Mouse (Mus musculus): Measurements from ENCODE around the gene Fbxo11. TPM values are rescaled to one million over a fixed set of nuclear protein-coding genes. Genes with fewer than 3 reads are reported as not detected.
"Not testable (repeated sequence)": the region's sequence is repeated elsewhere in the genome, so short reads cannot be mapped to it uniquely, and the experiment has no call there.

Gene Fbxo11
- total RNA-seq, 1 experiment from 2014 or later: 54.6 TPM

- not testable (repeated sequence) for ATAC-seq (replicated peaks in 1 of 2; ENCODE audit: insufficient read depth in 1 of 2, low FRiP score in 2 of 2, low TSS enrichment in 1 of 2, low read depth in 1 of 2, poor library complexity in 2 of 2, severe bottlenecking in 2 of 2)
Observed at GRCm38 (mm10) chr17:87979696-87980095, 85.4 kb downstream of the Fbxo11 start.

GRCm38 (mm10) chr17:87976927-87977326 lies 88.2 kb downstream of the Fbxo11 start:
- not testable (repeated sequence) for ATAC-seq (replicated peaks in 1 of 2; ENCODE audit: insufficient read depth in 1 of 2, low FRiP score in 2 of 2, low TSS enrichment in 1 of 2, low read depth in 1 of 2, poor library complexity in 2 of 2, severe bottlenecking in 2 of 2)

GRCm38 (mm10) chr17:87976154-87976806 lies 88.8 kb downstream of the Fbxo11 start:
- no peak for ATAC-seq (replicated peaks in 1 of 2; ENCODE audit: insufficient read depth in 1 of 2, low FRiP score in 2 of 2, low TSS enrichment in 1 of 2, low read depth in 1 of 2, poor library complexity in 2 of 2, severe bottlenecking in 2 of 2)

GRCm38 (mm10) chr17:87975229-87975853 lies 89.8 kb downstream of the Fbxo11 start:
- peak; percentile 22 to 40; a peak in 2 of 4 replicates for ATAC-seq (replicated peaks in 1 of 2; ENCODE audit: insufficient read depth in 1 of 2, low FRiP score in 2 of 2, low TSS enrichment in 1 of 2, low read depth in 1 of 2, poor library complexity in 2 of 2, severe bottlenecking in 2 of 2)

GRCm38 (mm10) chr17:87974629-87975228 lies 90.4 kb downstream of the Fbxo11 start, which contains the start of gene Msh6:
Gene Msh6, plus strand, starts transcription at chr17:87975062.
- peak; percentile 94 to 96 for ATAC-seq (replicated peaks in 1 of 2; ENCODE audit: insufficient read depth in 1 of 2, low FRiP score in 2 of 2, low TSS enrichment in 1 of 2, low read depth in 1 of 2, poor library complexity in 2 of 2, severe bottlenecking in 2 of 2)

- no peak for ATAC-seq (replicated peaks in 1 of 2; ENCODE audit: insufficient read depth in 1 of 2, low FRiP score in 2 of 2, low TSS enrichment in 1 of 2, low read depth in 1 of 2, poor library complexity in 2 of 2, severe bottlenecking in 2 of 2)
Observed at GRCm38 (mm10) chr17:87973261-87974167, 91.6 kb downstream of the Fbxo11 start.

GRCm38 (mm10) chr17:87972856-87973255 lies 92.2 kb downstream of the Fbxo11 start:
- no peak for ATAC-seq (replicated peaks in 1 of 2; ENCODE audit: insufficient read depth in 1 of 2, low FRiP score in 2 of 2, low TSS enrichment in 1 of 2, low read depth in 1 of 2, poor library complexity in 2 of 2, severe bottlenecking in 2 of 2)

GRCm38 (mm10) chr17:87971696-87972591 lies 93.1 kb downstream of the Fbxo11 start:
- ATAC-seq (replicated peaks in 1 of 2; ENCODE audit: insufficient read depth in 1 of 2, low FRiP score in 2 of 2, low TSS enrichment in 1 of 2, low read depth in 1 of 2, poor library complexity in 2 of 2, severe bottlenecking in 2 of 2): not testable (repeated sequence)

- peak; percentile 92 to 96 for ATAC-seq (replicated peaks in 1 of 2; ENCODE audit: insufficient read depth in 1 of 2, low FRiP score in 2 of 2, low TSS enrichment in 1 of 2, low read depth in 1 of 2, poor library complexity in 2 of 2, severe bottlenecking in 2 of 2)
Observed at GRCm38 (mm10) chr17:87968483-87968926, 96.6 kb downstream of the Fbxo11 start.

GRCm38 (mm10) chr17:87963081-87964075 lies 101.7 kb downstream of the Fbxo11 start:
- ATAC-seq (replicated peaks in 1 of 2; ENCODE audit: insufficient read depth in 1 of 2, low FRiP score in 2 of 2, low TSS enrichment in 1 of 2, low read depth in 1 of 2, poor library complexity in 2 of 2, severe bottlenecking in 2 of 2): no peak

GRCm38 (mm10) chr17:87959931-87960330 lies 105.2 kb downstream of the Fbxo11 start:
- ATAC-seq (replicated peaks in 1 of 2; ENCODE audit: insufficient read depth in 1 of 2, low FRiP score in 2 of 2, low TSS enrichment in 1 of 2, low read depth in 1 of 2, poor library complexity in 2 of 2, severe bottlenecking in 2 of 2): not testable (repeated sequence)

- not testable (repeated sequence) for ATAC-seq (replicated peaks in 1 of 2; ENCODE audit: insufficient read depth in 1 of 2, low FRiP score in 2 of 2, low TSS enrichment in 1 of 2, low read depth in 1 of 2, poor library complexity in 2 of 2, severe bottlenecking in 2 of 2)
Observed at GRCm38 (mm10) chr17:87959406-87959805, 105.7 kb downstream of the Fbxo11 start.

- 0 out of 4 replicates have a peak, but pooled peaks of 1 of the 2 experiments have one; percentile 17 for ATAC-seq (replicated peaks in 1 of 2; ENCODE audit: insufficient read depth in 1 of 2, low FRiP score in 2 of 2, low TSS enrichment in 1 of 2, low read depth in 1 of 2, poor library complexity in 2 of 2, severe bottlenecking in 2 of 2)
Observed at GRCm38 (mm10) chr17:87958283-87958682, 106.8 kb downstream of the Fbxo11 start.

- no peak for ATAC-seq (replicated peaks in 1 of 2; ENCODE audit: insufficient read depth in 1 of 2, low FRiP score in 2 of 2, low TSS enrichment in 1 of 2, low read depth in 1 of 2, poor library complexity in 2 of 2, severe bottlenecking in 2 of 2)
Observed at GRCm38 (mm10) chr17:87957096-87957840, 107.8 kb downstream of the Fbxo11 start.

GRCm38 (mm10) chr17:87954618-87955124 lies 110.4 kb downstream of the Fbxo11 start:
- not testable (repeated sequence) for ATAC-seq (replicated peaks in 1 of 2; ENCODE audit: insufficient read depth in 1 of 2, low FRiP score in 2 of 2, low TSS enrichment in 1 of 2, low read depth in 1 of 2, poor library complexity in 2 of 2, severe bottlenecking in 2 of 2)
